Mouse (Mus musculus) CH12F3 (cell line): ENCODE data around the gene Slc9b2.

ENCODE experiments used
- in situ Hi-C: fragments of 300-500 bp; cut with MboI; formaldehyde crosslinking; loops from 2 replicates; pipeline ENCODE4 v1.14.3; 2020; ENCODE audit warnings: low sequenced_read_pairs

The Slc9b2 gene

DNA sequence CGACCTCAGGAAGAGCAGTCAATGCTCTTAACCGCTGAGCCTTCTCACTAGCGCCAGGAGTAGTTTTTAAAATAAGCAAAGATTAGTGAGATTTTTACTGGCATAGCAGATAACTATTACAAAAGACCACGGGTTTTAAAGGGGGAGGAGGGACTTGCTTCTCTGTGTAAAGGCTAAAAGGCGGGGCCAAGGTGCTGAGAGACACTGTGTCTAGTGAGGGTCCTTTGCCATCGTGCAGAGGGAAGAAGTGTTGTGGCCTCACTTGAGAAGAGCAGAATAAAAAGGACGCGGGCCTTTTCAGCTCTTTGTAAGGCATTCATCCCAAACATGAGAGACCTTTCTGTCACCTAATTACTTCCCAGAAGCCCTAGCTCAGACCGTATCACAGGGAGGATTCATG is 2.9 kb upstream of the Slc9b2 start:
- in situ Hi-C loops: no loop called here

- in situ Hi-C loops: no loop called here
Observed at GRCm38 (mm10) chr3:135312916-135313491, 5.5 kb downstream of the Slc9b2 start.

GRCm38 (mm10) chr3:135313727-135314126 is 6.2 kb downstream of the Slc9b2 start:
- in situ Hi-C loops: no loop called here

- in situ Hi-C loops: no loop called here
Observed at GRCm38 (mm10) chr3:135314811-135315210, 7.3 kb downstream of the Slc9b2 start.

DNA sequence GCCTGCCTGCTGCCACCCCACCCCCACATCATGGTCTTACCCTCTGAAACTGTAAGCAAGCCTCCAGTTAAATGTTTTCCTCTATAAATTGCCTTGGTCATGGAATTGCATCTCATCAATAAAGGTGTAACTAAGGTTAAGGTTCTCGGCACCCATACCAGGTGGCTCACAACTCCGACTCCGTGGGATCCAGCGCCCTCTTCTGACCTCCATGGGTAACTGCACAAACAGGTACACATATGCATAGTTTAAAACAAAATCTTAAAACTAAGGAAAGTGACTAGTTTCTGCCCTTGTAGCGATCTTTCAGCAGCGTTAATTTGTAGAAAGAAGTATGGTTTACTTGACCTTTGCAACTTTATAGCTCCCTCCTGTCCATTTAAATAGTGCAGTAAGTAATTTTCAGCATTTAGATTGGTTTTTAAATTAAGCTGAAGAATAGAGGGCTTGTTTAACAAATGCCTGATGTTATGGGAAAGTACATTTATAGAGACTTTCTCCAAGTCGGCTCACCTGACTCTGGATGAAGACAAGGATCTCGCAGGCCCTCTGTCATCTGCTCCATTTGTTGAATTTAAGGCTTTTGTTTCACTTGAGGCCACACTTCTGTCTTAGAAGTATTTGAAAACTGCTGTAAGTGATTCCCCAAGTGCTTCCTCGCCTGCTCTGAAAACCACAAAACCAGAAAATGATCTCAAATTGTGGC is 8.4 kb downstream of the Slc9b2 start:
- in situ Hi-C loops: no loop called here

GRCm38 (mm10) chr3:135318331-135318730 is 10.8 kb downstream of the Slc9b2 start:
- in situ Hi-C loops: no loop called here

DNA sequence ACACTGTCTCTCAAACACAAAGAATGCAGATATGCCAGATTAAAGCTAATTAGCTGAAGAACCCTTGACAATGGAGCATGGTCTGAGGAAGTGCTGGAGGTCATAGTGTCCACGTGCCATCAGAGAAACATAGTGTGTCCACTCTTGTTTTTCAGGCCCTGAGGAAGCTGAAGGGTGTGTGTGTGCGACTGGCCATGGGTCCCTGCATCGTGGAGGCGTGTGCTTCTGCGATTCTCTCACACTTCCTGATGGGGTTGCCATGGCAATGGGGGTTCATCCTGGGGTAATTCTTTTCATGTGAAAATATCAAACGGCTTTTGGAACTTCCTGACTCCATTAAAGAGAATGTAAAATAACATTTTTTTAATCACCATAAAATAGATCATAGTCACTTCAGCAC is 16.9 kb downstream of the Slc9b2 start:
- in situ Hi-C loops: no loop called here

DNA sequence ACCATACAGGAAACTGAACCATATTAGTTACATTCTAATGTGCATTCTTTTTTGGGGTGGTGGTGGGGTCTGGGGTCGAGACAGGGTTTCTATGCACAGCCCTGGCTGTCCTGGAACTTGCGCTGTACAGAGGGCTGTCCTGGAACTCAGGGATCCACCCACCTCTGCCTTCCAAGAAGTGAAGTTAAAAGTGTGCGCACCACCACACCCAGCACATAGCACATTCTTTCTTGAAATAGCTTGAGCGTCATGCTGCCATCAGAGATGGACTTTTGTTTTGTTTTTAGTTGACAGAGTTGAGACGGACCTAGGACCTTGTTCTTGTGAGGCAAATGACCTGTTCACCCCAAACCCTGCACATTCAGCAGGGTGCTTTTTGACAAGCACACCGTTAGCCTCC is 19.7 kb downstream of the Slc9b2 start:
- in situ Hi-C loops: no loop called here

GRCm38 (mm10) chr3:135327601-135328000 is 20.1 kb downstream of the Slc9b2 start:
- in situ Hi-C loops: no loop called here

- in situ Hi-C loops: no loop called here
Observed at GRCm38 (mm10) chr3:135328560-135328959, 21.1 kb downstream of the Slc9b2 start.

GRCm38 (mm10) chr3:135332691-135333090 is 25.2 kb downstream of the Slc9b2 start:
- in situ Hi-C loops: no loop called here

- in situ Hi-C loops: no loop called here
Observed at GRCm38 (mm10) chr3:135333763-135334162, 26.3 kb downstream of the Slc9b2 start.

DNA sequence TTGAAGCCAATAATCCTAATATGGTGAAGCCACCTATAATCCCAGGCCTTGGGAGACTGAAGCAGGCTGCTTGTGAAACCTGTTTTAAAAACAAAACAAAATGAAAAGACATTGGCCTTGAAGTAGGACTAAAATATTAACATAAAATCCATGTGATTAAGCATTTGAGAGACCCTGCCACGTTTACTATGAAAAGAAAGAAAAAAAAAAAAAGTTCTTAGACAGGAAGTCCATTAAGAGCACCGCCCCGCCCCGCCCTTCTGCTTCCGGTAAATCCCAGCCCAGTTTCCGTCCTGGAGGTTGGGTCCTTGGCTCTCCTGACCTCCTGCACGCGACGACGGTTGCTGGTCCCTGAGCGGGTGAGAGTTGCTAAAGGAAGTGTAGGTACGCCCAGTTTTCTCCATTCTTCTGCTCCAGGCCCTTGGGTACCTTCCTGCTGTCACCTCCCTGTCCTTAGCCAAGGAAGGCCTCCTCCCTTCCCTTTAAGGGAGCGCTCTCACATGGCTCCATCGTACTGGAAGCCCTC is 40.3 kb downstream of the Slc9b2 start, which contains the start of gene Slc9b1:
Gene Slc9b1, plus strand, starts transcription at position 291 of the 526 bp plus-strand sequence.
- in situ Hi-C loops: no loop called here

DNA sequence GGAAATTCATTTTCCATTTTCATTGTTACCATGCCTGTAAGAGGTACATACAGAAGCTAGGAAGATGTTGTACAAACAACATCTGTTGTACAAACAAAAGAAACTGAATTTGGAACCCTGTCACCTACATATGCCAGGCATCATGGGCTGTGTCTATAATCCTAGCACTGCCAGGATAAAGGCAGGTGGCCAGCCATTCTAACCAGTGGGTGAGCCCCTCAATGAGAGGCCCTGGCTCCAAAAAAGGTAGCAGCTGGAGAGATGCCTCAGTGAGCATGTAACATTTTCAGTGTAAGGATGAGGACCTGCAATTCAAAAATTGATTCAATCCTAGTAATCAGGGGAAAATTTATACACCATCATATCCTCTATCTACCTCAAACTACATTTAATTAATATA is 41.5 kb downstream of the Slc9b2 start:
- in situ Hi-C loops: no loop called here

DNA sequence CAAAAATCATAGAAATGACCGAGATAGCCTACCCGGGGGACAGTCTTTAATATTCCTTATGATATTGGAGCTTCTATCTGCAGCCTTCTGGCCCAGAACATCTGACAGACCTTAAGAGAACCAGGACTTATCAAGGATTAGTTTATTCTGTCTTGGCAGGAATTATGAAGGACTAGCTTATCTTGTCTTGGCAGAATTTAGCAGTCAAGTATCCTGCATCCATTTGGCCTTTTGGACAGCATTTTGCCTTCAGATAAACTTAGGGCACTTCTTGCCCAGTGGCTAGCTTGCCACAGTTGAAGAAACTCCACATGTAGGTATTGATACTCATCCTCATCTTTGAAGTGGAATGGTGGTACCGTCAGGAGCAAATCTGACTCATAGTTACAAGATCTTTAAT is 44.4 kb downstream of the Slc9b2 start:
- in situ Hi-C loops: no loop called here

DNA sequence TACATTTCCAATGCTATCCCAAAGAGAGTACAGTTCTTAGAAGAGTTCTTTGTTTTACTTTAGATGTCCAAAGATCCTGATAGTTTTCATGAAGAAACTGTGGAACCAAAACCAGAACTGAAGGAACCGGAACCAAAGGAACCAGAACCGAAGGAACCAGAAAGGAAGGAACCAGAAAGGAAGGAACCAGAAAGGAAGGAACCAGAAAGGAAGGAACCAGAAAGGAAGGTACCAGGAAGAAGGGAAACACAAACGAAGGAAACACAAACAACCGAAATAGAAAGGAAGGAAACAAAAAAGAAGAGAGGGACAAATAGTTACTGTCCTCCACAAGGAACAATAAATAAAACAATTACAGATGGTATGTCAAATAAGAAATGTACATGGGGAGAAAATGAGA is 49.9 kb downstream of the Slc9b2 start:
- in situ Hi-C loops: no loop called here

GRCm38 (mm10) chr3:135375836-135376235 is 68.3 kb downstream of the Slc9b2 start:
- in situ Hi-C loops: loop anchor here (25.0 kb wide), 1 partner anchor 361 kb away; no protein-coding TSS in a partner anchor

- in situ Hi-C loops: loop anchor here (25.0 kb wide), 1 partner anchor 360 kb away; no protein-coding TSS in a partner anchor
Observed at GRCm38 (mm10) chr3:135377445-135377844, 69.9 kb downstream of the Slc9b2 start.

DNA sequence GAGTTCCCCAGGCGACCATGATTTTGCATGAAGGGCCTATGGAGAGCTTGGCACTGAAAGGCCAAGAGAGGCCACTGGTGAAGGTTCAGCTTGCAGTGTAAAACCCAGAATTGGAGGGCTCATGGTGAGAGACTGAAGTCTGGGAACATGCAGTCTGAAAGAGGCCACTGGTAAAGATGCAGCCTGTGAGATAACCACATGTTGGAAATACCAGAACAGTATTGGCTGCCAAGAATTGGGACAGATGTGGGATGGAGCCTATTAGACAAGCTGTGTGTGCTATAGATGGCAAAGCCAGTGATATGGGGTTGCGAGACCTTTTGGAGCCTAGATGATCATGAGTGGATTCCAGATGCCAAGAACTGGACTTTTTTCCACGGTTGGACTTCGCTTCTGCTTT is 72.4 kb downstream of the Slc9b2 start:
- in situ Hi-C loops: loop anchor here (25.0 kb wide), 1 partner anchor 357 kb away; no protein-coding TSS in a partner anchor

- in situ Hi-C loops: loop anchor here (25.0 kb wide), 1 partner anchor 344 kb away; no protein-coding TSS in a partner anchor
Observed at GRCm38 (mm10) chr3:135393186-135393585, 85.7 kb downstream of the Slc9b2 start.
